Mouse (Mus musculus) skeletal muscle tissue, postnatal 0 days (tissue): Measurements from ENCODE around the gene Hmgcr. TPM values are rescaled to one million over a fixed set of nuclear protein-coding genes. Genes with fewer than 3 reads are reported as not detected.

Source experiments
- polyA plus RNA-seq: library from polyadenylated mRNA; unstranded; fragments of >200 nt; fragmentation: Nextera tagmentation; extraction: Ambion mirVana; gene quantifications from 2 replicates; pipeline ENCODE4 v1.2.1, GENCODE M21; 2015

Gene Hmgcr
- polyA plus RNA-seq, result 12.3 and 14.8 TPM in 2 replicates

DNA sequence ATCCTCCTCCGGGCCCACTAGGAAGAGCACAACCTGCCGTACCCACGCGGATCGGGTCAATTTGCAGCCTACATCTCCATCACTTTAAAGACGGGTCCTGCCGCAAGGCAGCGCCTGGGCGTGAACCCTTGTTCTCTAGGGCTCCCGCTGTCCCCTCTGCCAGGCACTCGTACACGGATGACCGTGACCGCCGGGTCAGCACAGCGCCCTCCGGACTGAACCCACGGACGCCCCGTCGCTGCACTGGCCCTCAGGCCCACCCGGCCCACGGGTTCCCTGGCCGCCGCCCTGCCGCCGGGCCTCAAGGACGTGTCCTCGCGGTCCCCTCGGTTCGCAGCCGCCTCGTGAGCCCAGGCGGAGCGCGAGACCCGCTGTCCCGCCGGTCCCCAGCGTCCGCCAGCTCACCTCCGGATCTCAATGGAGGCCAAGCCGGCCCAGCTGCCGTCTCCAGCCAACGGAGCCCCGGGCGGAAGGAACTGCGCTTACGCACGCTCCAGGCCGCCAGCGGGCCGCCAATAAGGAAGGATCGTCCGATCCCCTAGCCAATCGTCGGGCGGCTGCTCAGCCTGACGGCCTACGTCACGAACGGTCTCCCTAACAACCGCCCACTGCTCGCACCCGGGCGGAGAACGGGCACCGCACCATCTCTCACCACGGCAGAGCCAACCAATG lies at the start of gene Hmgcr:
Hmgcr (minus strand) TSS at position 531 of the 672 bp plus-strand sequence.

Other genes starting within 250 kb of the Hmgcr start
- gene Ankdd1b, start 199.7 kb downstream of the Hmgcr start, polyA plus RNA-seq, result 0.07 TPM in 1 of 2 replicates, not detected in the other
- not detected in 2 replicates for gene Gm17622, start 180.2 kb downstream of the Hmgcr start, polyA plus RNA-seq
- gene Polk, start 128.4 kb downstream of the Hmgcr start, polyA plus RNA-seq, result 3.1 and 3.4 TPM in 2 replicates
- 6.7 and 6.8 TPM in 2 replicates for gene Col4a3bp, start 128.3 kb downstream of the Hmgcr start, polyA plus RNA-seq
- not detected in 2 replicates for gene Ankrd31, start 77.3 kb upstream of the Hmgcr start, polyA plus RNA-seq